ENCODE assay signal across 23 mouse cellular contexts in the genomic region with DNA sequence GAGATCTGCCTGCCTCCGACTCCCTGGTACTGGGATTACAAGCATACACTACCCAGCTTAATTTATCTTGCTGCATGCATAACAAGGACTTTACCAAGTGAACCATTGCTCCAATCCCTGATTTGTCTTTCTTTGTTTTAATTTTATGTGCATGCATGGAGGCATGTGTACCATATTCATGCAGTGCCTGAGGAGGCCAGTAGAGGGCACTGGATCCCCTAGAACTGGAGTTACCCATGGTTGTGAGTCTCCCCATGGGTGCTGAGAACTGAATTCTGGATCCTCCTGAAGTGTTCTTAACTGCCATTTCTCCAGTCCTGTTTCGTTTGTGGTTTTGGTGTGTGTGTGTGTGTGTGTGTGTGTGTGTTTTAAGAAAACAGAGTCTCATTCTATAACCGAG. TPM values are rescaled to one million over a fixed set of nuclear protein-coding genes. Genes with fewer than 3 reads are reported as not detected.
DNase-seq lines count a peak whose midpoint lies in the region; ATAC-seq and TF ChIP-seq lines count a peak whose summit lies in the region.
"Had no signal": no experiment of that assay in that cellular context is flagged by ENCODE, and none has a peak within 500 bp of the region (broad histone marks: within the 10 kb centered on the region; RNA-seq: fewer than 3 reads in every experiment).

No protein-coding gene starts in this region.

- no peak for TF ChIP-seq EP300 in liver, postnatal 0 days (IDR thresholded peaks at IDR 0.05; ENCODE audit: low read depth)

- H3K36me3 ChIP-seq in heart, embryonic 16.5 days (ENCODE audit: control insufficient read depth, insufficient read depth), result 0 out of 2 replicates have a peak, but pooled peaks cover 4% of the 10 kb centered on the region
- H3K36me3 ChIP-seq in liver, postnatal 0 days (replicated peaks; ENCODE audit: insufficient read depth, low read length), result no peaks in the 10 kb centered on the region
- H3K36me3 ChIP-seq in liver, embryonic 12.5 days, result no peaks in the 10 kb centered on the region
- H3K36me3 ChIP-seq: embryonic facial prominence, embryonic 12.5 days; liver, embryonic 13.5 days; midbrain, embryonic 15.5 days; neural tube, embryonic 15.5 days had no signal

- H3K4me3 ChIP-seq in gastrocnemius, adult 2 months, result no peak overlapping the region
- H3K4me3 ChIP-seq in heart, embryonic 16.5 days (ENCODE audit: low read length), result no peak overlapping the region
- no peak overlapping the region for H3K4me3 ChIP-seq in liver, postnatal 0 days (ENCODE audit: low read depth, low read length)
- no peak overlapping the region for H3K4me3 ChIP-seq in liver, embryonic 12.5 days
- no peak overlapping the region for H3K4me3 ChIP-seq in bone marrow, adult 2 months (replicated peaks; ENCODE audit: control insufficient read depth, low read depth, low read length)
- H3K4me3 ChIP-seq: embryonic facial prominence, embryonic 12.5 days; erythroblast, embryonic 14.5 days; liver, embryonic 13.5 days; midbrain, embryonic 15.5 days; neural tube, embryonic 15.5 days had no signal

- ATAC-seq in heart, embryonic 16.5 days (replicated peaks; ENCODE audit: extremely low read depth, insufficient read depth, low FRiP score), result no peak
- ATAC-seq in liver, postnatal 0 days, result no peak
- ATAC-seq in liver, embryonic 12.5 days, result no peak
- ATAC-seq: forebrain, embryonic 14.5 days; inflammation-experienced regulatory T-cells, adult 6 months; midbrain, embryonic 15.5 days had no signal

- TF ChIP-seq POLR2A in bone marrow, adult 2 months (IDR thresholded peaks at IDR 0.05; ENCODE audit: borderline replicate concordance, control insufficient read depth, low read depth, low read length), result no peak

- WGBS in heart, embryonic 16.5 days, result 82% methylated on average over 3 of the region's 3 CpGs
- 77% methylated on average over 3 of the region's 3 CpGs for WGBS in liver, postnatal 0 days (ENCODE audit: insufficient replicate concordance)
- 66% methylated on average over 3 of the region's 3 CpGs for WGBS in liver, embryonic 12.5 days (ENCODE audit: insufficient replicate concordance)
- WGBS in bone marrow, adult 2 months, result 76% methylated on average over 3 of the region's 3 CpGs

- no peaks in the 10 kb centered on the region for H3K27me3 ChIP-seq in heart, embryonic 16.5 days (ENCODE audit: control insufficient read depth, insufficient read depth, low read length)
- peaks cover 16% of the 10 kb centered on the region for H3K27me3 ChIP-seq in liver, postnatal 0 days (ENCODE audit: insufficient read depth, low read length)
- H3K27me3 ChIP-seq in liver, embryonic 12.5 days (replicated peaks), result peaks cover 84% of the 10 kb centered on the region

- no peak overlapping the region for H3K9ac ChIP-seq in heart, embryonic 16.5 days (ENCODE audit: low read length)
- H3K9ac ChIP-seq in liver, postnatal 0 days (replicated peaks), result no peak overlapping the region
- H3K9ac ChIP-seq in liver, embryonic 12.5 days, result no peak overlapping the region
- H3K9ac ChIP-seq: embryonic facial prominence, embryonic 12.5 days; liver, embryonic 13.5 days; midbrain, embryonic 15.5 days had no signal

- 0 out of 2 replicates have a peak, but pooled peaks cover 5% of the 10 kb centered on the region for H3K9me3 ChIP-seq in heart, embryonic 16.5 days (replicated peaks; ENCODE audit: control insufficient read depth, low read length)
- H3K9me3 ChIP-seq in liver, postnatal 0 days (ENCODE audit: low read length), result peaks cover 3% of the 10 kb centered on the region; the same call in 1 of the 2 replicates
- H3K9me3 ChIP-seq in liver, embryonic 12.5 days (replicated peaks), result no peaks in the 10 kb centered on the region
- H3K9me3 ChIP-seq: embryonic facial prominence, embryonic 12.5 days; midbrain, embryonic 15.5 days; neural tube, embryonic 15.5 days had no signal

- DNase-seq in gastrocnemius, adult 2 months, result no peak
- DNase-seq in gastrocnemius, adult 8-10 months (ENCODE audit: low spot score in 2 of 2), result no peak
- no peak for DNase-seq in heart, postnatal 4 days
- no peak for DNase-seq in liver, postnatal 0 days
- no peak for DNase-seq in lung, postnatal 10 days
- DNase-seq: adrenal gland, adult 2 months; cerebellum, postnatal 10 days; kidney, postnatal 4 days; liver, embryonic 13.5 days; lung, postnatal 14 days; right cerebral cortex, postnatal 14 days; spleen, adult 18-20 months had no signal

- intact Hi-C loops in gastrocnemius, adult 2 months (cut with DNase I), result no loop called here

- H3K4me1 ChIP-seq in heart, embryonic 16.5 days (ENCODE audit: control insufficient read depth, insufficient read depth, low read length), result peaks cover 50% of the 10 kb centered on the region
- peaks cover 15% of the 10 kb centered on the region for H3K4me1 ChIP-seq in liver, postnatal 0 days (ENCODE audit: insufficient read depth)
- H3K4me1 ChIP-seq in liver, embryonic 12.5 days, result peaks cover 35% of the 10 kb centered on the region
- peaks cover 2% of the 10 kb centered on the region; the same call in 1 of the 2 replicates for H3K4me1 ChIP-seq in bone marrow, adult 2 months (ENCODE audit: control insufficient read depth, insufficient read depth, low read length)

- TF ChIP-seq CTCF in gastrocnemius, adult 2 months (IDR thresholded peaks at IDR 0.05), result peak; percentile 25; the same call in 1 of the 2 replicates
- TF ChIP-seq CTCF in liver, postnatal 0 days (IDR thresholded peaks at IDR 0.05; ENCODE audit: low read depth), result peak; percentile 49
- TF ChIP-seq CTCF in bone marrow, adult 2 months (IDR thresholded peaks at IDR 0.05; ENCODE audit: control insufficient read depth, insufficient read depth, low read length), result 0 out of 2 replicates have a peak, but pooled peaks have one; percentile 34

- no peak overlapping the region for H3K4me2 ChIP-seq in heart, embryonic 16.5 days (ENCODE audit: low read depth, low read length)
- H3K4me2 ChIP-seq in liver, postnatal 0 days (ENCODE audit: low read depth, low read length), result no peak overlapping the region
- H3K4me2 ChIP-seq in liver, embryonic 12.5 days, result no peak overlapping the region
- H3K4me2 ChIP-seq: embryonic facial prominence, embryonic 12.5 days; liver, embryonic 13.5 days had no signal

- no peak overlapping the region for H3K27ac ChIP-seq in gastrocnemius, adult 2 months
- H3K27ac ChIP-seq in heart, embryonic 16.5 days (ENCODE audit: low read length), result peak overlapping the region; percentile 95
- no peak overlapping the region for H3K27ac ChIP-seq in liver, postnatal 0 days (ENCODE audit: low read depth)
- no peak overlapping the region for H3K27ac ChIP-seq in liver, embryonic 12.5 days
- no peak overlapping the region for H3K27ac ChIP-seq in bone marrow, adult 2 months (ENCODE audit: control insufficient read depth, insufficient read depth, low read depth, low read length, poor library complexity)
- H3K27ac ChIP-seq: embryonic facial prominence, embryonic 12.5 days; liver, embryonic 13.5 days; neural tube, embryonic 15.5 days had no signal

RNA-seq across cellular contexts. Expression of a gene that starts 1.1 kb away (rescaled TPM):
- not detected for total RNA-seq in gastrocnemius, adult 2 months (2021)
- total RNA-seq in gastrocnemius, adult 8-10 months (2022), result under 1 TPM in 1 of 4 experiments, not detected in 3; 0.13 TPM
- 104 and 107 TPM in 2 replicates for polyA plus RNA-seq in heart, embryonic 16.5 days (2015; fragmentation: Nextera tagmentation; extraction: Ambion mirVana)
- total RNA-seq in heart, postnatal 4 days (2021), result 1 to 10 TPM; 1.3 TPM
- polyA plus RNA-seq in liver, postnatal 0 days (2015; fragmentation: Nextera tagmentation; extraction: Ambion mirVana), result 0.04 TPM in 1 of 2 replicates, not detected in the other
- 0.18 and 0.41 TPM in 2 replicates for polyA plus RNA-seq in liver, embryonic 12.5 days (2016; fragmentation: Nextera tagmentation; extraction: Ambion mirVana)
- polyA plus RNA-seq in bone marrow, adult 2 months (2011; ENCODE audit: insufficient read depth, insufficient read length, low replicate concordance, missing spikeins), result 0.62 and 0.79 TPM in 2 replicates
- total RNA-seq: hematopoietic stem cell, adult 5-6 weeks had no signal
- polyA plus RNA-seq: erythroblast, embryonic 14.5 days; inflammation-experienced regulatory T-cells, adult 6 months; limb, embryonic 11.5 days had no signal

RNA-seq across cellular contexts. Expression of a gene that starts 9.2 kb away (rescaled TPM):
- total RNA-seq in gastrocnemius, adult 2 months (2021), result 10 to 100 TPM in 1 of 2 experiments, 1 to 10 TPM in 1; 9.5 to 10.5 TPM
- 10 to 100 TPM; 10.9 to 15.9 (median 12.9) TPM for total RNA-seq in gastrocnemius, adult 8-10 months (2022)
- polyA plus RNA-seq in heart, embryonic 16.5 days (2015; fragmentation: Nextera tagmentation; extraction: Ambion mirVana), result 23.5 and 26.2 TPM in 2 replicates
- 10 to 100 TPM; 70.6 to 77.3 TPM for total RNA-seq in heart, postnatal 4 days (2021)
- 3.3 and 3.4 TPM in 2 replicates for polyA plus RNA-seq in liver, postnatal 0 days (2015; fragmentation: Nextera tagmentation; extraction: Ambion mirVana)
- polyA plus RNA-seq in liver, embryonic 12.5 days (2016; fragmentation: Nextera tagmentation; extraction: Ambion mirVana), result 4.1 and 5.1 TPM in 2 replicates
- polyA plus RNA-seq in bone marrow, adult 2 months (2011; ENCODE audit: insufficient read depth, insufficient read length, low replicate concordance, missing spikeins), result 14.2 and 33.1 TPM in 2 replicates

RNA-seq across cellular contexts. Expression of a gene that starts 17.5 kb away (rescaled TPM):
- total RNA-seq in gastrocnemius, adult 2 months (2021), result 10 to 100 TPM; 49.7 to 58.0 TPM
- total RNA-seq in gastrocnemius, adult 8-10 months (2022), result 10 to 100 TPM; 50.6 to 59.4 (median 57.3) TPM
- polyA plus RNA-seq in heart, embryonic 16.5 days (2015; fragmentation: Nextera tagmentation; extraction: Ambion mirVana), result 84.3 and 93.8 TPM in 2 replicates
- total RNA-seq in heart, postnatal 4 days (2021), result 10 to 100 TPM; 95.2 to 99.9 TPM
- polyA plus RNA-seq in liver, postnatal 0 days (2015; fragmentation: Nextera tagmentation; extraction: Ambion mirVana), result 38.9 and 41.0 TPM in 2 replicates
- 97.8 and 98.3 TPM in 2 replicates for polyA plus RNA-seq in liver, embryonic 12.5 days (2016; fragmentation: Nextera tagmentation; extraction: Ambion mirVana)
- 56.3 and 58.6 TPM in 2 replicates for polyA plus RNA-seq in bone marrow, adult 2 months (2011; ENCODE audit: insufficient read depth, insufficient read length, low replicate concordance, missing spikeins)

RNA-seq across cellular contexts. Expression of a gene that starts 17.9 kb away (rescaled TPM):
- total RNA-seq in gastrocnemius, adult 2 months (2021), result 1 to 10 TPM; 2.0 TPM
- total RNA-seq in gastrocnemius, adult 8-10 months (2022), result 1 to 10 TPM; 1.6 to 2.3 (median 1.9) TPM
- 9.6 and 10.6 TPM in 2 replicates for polyA plus RNA-seq in heart, embryonic 16.5 days (2015; fragmentation: Nextera tagmentation; extraction: Ambion mirVana)
- 1 to 10 TPM; 6.9 to 7.7 TPM for total RNA-seq in heart, postnatal 4 days (2021)
- 5.2 and 5.8 TPM in 2 replicates for polyA plus RNA-seq in liver, postnatal 0 days (2015; fragmentation: Nextera tagmentation; extraction: Ambion mirVana)
- 4.9 and 5.5 TPM in 2 replicates for polyA plus RNA-seq in liver, embryonic 12.5 days (2016; fragmentation: Nextera tagmentation; extraction: Ambion mirVana)
- 3.6 and 6.8 TPM in 2 replicates for polyA plus RNA-seq in bone marrow, adult 2 months (2011; ENCODE audit: insufficient read depth, insufficient read length, low replicate concordance, missing spikeins)

RNA-seq across cellular contexts. Expression of a gene that starts 45.3 kb away (rescaled TPM):
- total RNA-seq in gastrocnemius, adult 2 months (2021), result 1 to 10 TPM; 1.9 to 2.9 TPM
- 1 to 10 TPM in 3 of 4 experiments, under 1 TPM in 1; 0.72 to 1.7 (median 1.2) TPM for total RNA-seq in gastrocnemius, adult 8-10 months (2022)
- 2.4 and 2.7 TPM in 2 replicates for polyA plus RNA-seq in heart, embryonic 16.5 days (2015; fragmentation: Nextera tagmentation; extraction: Ambion mirVana)
- 1 to 10 TPM; 6.7 to 8.1 TPM for total RNA-seq in heart, postnatal 4 days (2021)
- polyA plus RNA-seq in liver, postnatal 0 days (2015; fragmentation: Nextera tagmentation; extraction: Ambion mirVana), result 0.74 and 0.83 TPM in 2 replicates
- polyA plus RNA-seq in liver, embryonic 12.5 days (2016; fragmentation: Nextera tagmentation; extraction: Ambion mirVana), result 0.51 and 0.62 TPM in 2 replicates
- 0.34 and 0.70 TPM in 2 replicates for polyA plus RNA-seq in bone marrow, adult 2 months (2011; ENCODE audit: insufficient read depth, insufficient read length, low replicate concordance, missing spikeins)
- polyA plus RNA-seq: erythroblast, embryonic 14.5 days had no signal

Comparison
In these comparisons a context has a peak if more than half of its experiments do, and no peak if none do; other contexts are left out.
1. RNA of a gene that starts 1.1 kb away (polyA plus RNA-seq): 104 to 107 TPM in heart, embryonic 16.5 days; 0.62 to 0.79 TPM in bone marrow, adult 2 months, 0.18 to 0.41 TPM in liver, embryonic 12.5 days and 0.04 TPM in liver, postnatal 0 days; every median in the first group is over 10 times any median in the second.
2. Peak in every context shown above with its lines, with median percentiles within 50 percentile points of each other: CTCF ChIP-seq.